Mouse (Mus musculus) hindbrain, embryonic 10.5 days (tissue): ENCODE results near the gene Pigf. TPM values are rescaled to one million over a fixed set of nuclear protein-coding genes. Genes with fewer than 3 reads are reported as not detected.

Experiments
- DNase-seq: peaks from one replicate; pipeline ENCODE4 v3.0.0-alpha.2; 2017; ENCODE audit warnings: low spot score
- H3K27ac ChIP-seq: fragments of 300-500 bp; sonication (generic); 2 replicates; pipeline ENCODE4 v1.5.1; 2016; ENCODE audit warnings: mild to moderate bottlenecking, moderate library complexity
- H3K27me3 ChIP-seq: fragments of 300-500 bp; sonication (generic); 2 replicates; pipeline ENCODE4 v1.6.1; 2016; ENCODE audit warnings: mild to moderate bottlenecking; ENCODE audit not compliant: poor library complexity, insufficient read depth, severe bottlenecking
- H3K36me3 ChIP-seq: fragments of 300-500 bp; sonication (generic); 2 replicates; pipeline ENCODE4 v1.6.1; 2016; ENCODE audit warnings: mild to moderate bottlenecking, moderate library complexity
- H3K4me1 ChIP-seq: fragments of 300-500 bp; sonication (generic); replicated peaks from 2 replicates; pipeline ENCODE4 v1.6.1; 2016; ENCODE audit warnings: mild to moderate bottlenecking
- H3K4me3 ChIP-seq: fragments of 300-500 bp; sonication (generic); 2 replicates; pipeline ENCODE4 v1.5.1; 2016; ENCODE audit warnings: mild to moderate bottlenecking, moderate library complexity
- H3K9me3 ChIP-seq: fragments of 300-500 bp; sonication (generic); 2 replicates; pipeline ENCODE4 v1.6.1; 2016; ENCODE audit warnings: mild to moderate bottlenecking, moderate library complexity
- WGBS: fragments of 180-500 bp; shearing (Covaris S2); methylation state at CpG from one replicate; pipeline ENCODE4 v1.1.7; 2016; 5-methylcytosine and 5-hydroxymethylcytosine counted together
- polyA plus RNA-seq: library from polyadenylated mRNA; unstranded; fragments of >200 nt; fragmentation: Nextera tagmentation; extraction: Ambion mirVana; gene quantifications from 2 replicates; pipeline ENCODE4 v1.2.1, GENCODE M21; 2016

Pigf gene
- polyA plus RNA-seq, 1 experiment from 2014 or later, result 43.4 TPM

DNA sequence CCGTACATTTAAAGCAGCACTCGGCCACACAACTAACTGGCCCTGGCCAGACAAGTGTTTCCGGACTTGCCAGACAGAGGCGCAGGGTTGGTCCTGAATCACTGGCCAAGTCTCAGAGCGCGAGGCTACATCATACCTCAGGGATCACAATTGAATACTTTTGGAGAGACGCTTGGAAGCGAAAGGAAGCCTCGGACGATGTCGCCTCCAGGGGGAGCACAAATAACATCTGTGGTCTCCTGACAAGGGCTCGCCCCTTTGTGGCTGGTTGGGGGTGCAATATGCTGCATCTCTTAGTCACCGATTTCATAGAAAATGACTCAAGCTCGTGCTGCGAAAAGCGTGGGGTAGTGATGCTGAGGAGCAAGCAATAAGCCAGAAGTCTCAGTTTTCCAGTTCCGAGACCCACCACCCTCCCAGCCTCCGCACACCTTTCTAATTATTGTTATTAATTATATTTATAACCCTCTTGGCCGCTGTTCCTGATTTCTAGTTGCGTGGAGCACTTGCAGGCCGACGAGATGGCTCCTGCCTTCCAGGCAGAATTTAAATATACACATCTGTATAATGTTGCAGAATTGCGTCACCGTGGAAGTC, 62.8 kb downstream of the Pigf start:
- DNase-seq, result peak; percentile 86
- under 1% methylated on average over 24 of the region's 24 CpGs for WGBS
- Histone ChIP-seq H3K4me1 (peaks cover 49% of the 10 kb centered on the region), H3K27ac (peak overlapping the region; percentile 96), H3K9me3 (no peaks in the 10 kb centered on the region), H3K27me3 (peaks cover 6% of the 10 kb centered on the region; the same call in 1 of the 2 replicates), H3K36me3 (peaks cover 7% of the 10 kb centered on the region; the same call in 1 of the 2 replicates), H3K4me3 (peak overlapping the region; percentile 90)

DNA sequence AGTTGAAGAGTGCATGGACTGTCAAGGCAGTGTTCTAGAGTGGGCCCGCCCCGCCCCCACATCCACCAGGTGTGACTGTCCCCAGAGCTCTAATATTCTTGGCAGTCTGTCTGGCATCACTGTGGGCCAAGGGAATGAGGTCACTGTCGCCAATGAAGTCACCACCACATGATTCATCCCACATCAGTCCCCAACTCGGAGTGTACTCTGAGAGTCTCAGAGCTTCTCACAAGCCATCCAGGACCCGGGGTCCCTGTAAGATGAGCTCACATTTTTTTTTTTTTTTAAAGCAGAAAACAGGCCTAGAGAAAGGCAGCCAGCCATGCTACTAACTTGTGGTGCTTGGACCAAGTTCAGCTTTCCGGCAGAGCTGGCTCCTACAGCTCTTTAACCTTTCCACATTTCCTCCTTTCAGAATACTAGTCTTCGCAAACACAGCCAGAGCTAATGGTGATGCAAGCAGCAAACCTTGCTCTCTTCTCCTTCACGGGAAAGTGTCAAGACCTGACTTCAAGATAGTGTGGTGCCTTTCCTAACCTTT, 63.8 kb downstream of the Pigf start:
- DNase-seq, result no peak
- H3K9me3 ChIP-seq, result no peaks in the 10 kb centered on the region
- WGBS, result 71% methylated on average over 8 of the region's 8 CpGs
- H3K36me3 ChIP-seq, result no peaks in the 10 kb centered on the region
- H3K4me1 ChIP-seq, result peaks cover 49% of the 10 kb centered on the region
- H3K27me3 ChIP-seq, result peaks cover 6% of the 10 kb centered on the region; the same call in 1 of the 2 replicates
- H3K4me3 ChIP-seq, result peak overlapping the region; percentile 90; the same call in 1 of the 2 replicates
- H3K27ac ChIP-seq, result no peak overlapping the region

DNA sequence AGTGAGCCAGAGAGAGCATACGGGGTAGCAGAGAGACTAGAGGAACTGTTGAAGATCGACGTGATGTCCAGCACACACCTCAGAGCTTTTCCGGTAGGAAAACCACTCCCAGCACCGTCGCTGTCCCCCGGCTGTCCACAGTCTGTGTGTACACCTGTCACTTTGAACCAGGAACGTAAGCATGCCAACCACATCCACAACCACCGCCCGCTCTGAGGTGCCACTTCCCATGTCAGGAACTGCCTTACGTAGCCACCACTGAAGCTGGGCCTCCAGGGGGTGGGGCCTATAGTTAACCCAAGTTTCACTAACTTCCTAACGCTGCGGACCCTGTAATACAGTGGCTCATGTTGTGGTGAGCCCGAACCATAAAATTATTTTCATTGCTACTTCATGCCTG, 67.2 kb downstream of the Pigf start:
- DNase-seq, result no peak
- H3K4me3 ChIP-seq, result no peak overlapping the region
- WGBS, result 89% methylated on average over 14 of the region's 14 CpGs
- H3K27me3 ChIP-seq, result peaks cover 6% of the 10 kb centered on the region; the same call in 1 of the 2 replicates
- peaks cover 23% of the 10 kb centered on the region for H3K4me1 ChIP-seq
- no peaks in the 10 kb centered on the region for H3K36me3 ChIP-seq
- no peak overlapping the region for H3K27ac ChIP-seq
- no peaks in the 10 kb centered on the region for H3K9me3 ChIP-seq

DNA sequence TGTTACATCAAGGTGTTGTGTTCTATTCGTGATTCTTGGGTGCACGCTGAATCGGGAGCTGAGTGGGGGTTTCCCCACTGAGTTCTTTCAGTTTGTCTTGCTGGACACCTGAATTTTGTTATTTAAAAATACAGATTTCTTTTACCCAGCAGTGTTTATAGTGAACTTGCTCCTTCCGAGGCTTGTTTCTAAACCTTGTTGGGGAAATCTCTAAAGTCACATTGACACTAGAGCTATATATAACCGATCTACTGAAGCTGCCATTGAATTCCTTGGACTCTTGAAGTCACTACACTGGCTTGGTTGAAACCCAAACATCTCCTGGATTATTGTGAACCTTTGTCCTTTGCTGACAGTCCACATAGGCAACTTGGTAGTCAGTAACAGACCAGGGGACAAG, 68.0 kb downstream of the Pigf start:
- H3K36me3 ChIP-seq, result no peaks in the 10 kb centered on the region
- peaks cover 20% of the 10 kb centered on the region for H3K4me1 ChIP-seq
- no peak overlapping the region for H3K4me3 ChIP-seq
- no peak for DNase-seq
- H3K27me3 ChIP-seq, result peaks cover 6% of the 10 kb centered on the region; the same call in 1 of the 2 replicates
- H3K27ac ChIP-seq, result no peak overlapping the region
- 93% methylated on average over 5 of the region's 5 CpGs for WGBS
- no peaks in the 10 kb centered on the region for H3K9me3 ChIP-seq

DNA sequence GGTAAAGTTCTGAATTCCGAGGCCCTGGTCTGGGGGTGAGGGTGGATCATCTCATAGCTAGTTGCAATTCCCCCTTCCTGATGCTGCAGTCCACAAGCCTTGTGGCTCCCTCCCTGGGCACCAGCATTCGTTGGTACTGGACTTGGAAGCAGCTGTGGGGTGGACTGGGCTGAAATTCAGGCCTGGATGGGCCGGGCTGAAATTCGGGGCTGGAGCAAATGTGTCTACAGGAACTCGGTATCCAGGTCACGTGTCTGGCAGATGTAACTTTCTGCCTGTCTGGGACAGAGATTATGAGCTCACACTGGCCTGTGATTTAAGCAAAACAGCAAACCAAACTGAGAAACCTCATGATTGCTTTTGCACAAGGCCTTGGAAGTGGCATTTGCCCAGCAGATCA, 76.4 kb downstream of the Pigf start:
- H3K27me3 ChIP-seq, result peaks cover 9% of the 10 kb centered on the region; the same call in 1 of the 2 replicates
- 0 out of 2 replicates have a peak, but pooled peaks cover 2% of the 10 kb centered on the region for H3K4me1 ChIP-seq
- H3K4me3 ChIP-seq, result no peak overlapping the region
- H3K27ac ChIP-seq, result no peak overlapping the region
- no peaks in the 10 kb centered on the region for H3K36me3 ChIP-seq
- 0 out of 2 replicates have a peak, but pooled peaks cover 3% of the 10 kb centered on the region for H3K9me3 ChIP-seq
- 81% methylated on average over 6 of the region's 6 CpGs for WGBS
- DNase-seq, result no peak

DNA sequence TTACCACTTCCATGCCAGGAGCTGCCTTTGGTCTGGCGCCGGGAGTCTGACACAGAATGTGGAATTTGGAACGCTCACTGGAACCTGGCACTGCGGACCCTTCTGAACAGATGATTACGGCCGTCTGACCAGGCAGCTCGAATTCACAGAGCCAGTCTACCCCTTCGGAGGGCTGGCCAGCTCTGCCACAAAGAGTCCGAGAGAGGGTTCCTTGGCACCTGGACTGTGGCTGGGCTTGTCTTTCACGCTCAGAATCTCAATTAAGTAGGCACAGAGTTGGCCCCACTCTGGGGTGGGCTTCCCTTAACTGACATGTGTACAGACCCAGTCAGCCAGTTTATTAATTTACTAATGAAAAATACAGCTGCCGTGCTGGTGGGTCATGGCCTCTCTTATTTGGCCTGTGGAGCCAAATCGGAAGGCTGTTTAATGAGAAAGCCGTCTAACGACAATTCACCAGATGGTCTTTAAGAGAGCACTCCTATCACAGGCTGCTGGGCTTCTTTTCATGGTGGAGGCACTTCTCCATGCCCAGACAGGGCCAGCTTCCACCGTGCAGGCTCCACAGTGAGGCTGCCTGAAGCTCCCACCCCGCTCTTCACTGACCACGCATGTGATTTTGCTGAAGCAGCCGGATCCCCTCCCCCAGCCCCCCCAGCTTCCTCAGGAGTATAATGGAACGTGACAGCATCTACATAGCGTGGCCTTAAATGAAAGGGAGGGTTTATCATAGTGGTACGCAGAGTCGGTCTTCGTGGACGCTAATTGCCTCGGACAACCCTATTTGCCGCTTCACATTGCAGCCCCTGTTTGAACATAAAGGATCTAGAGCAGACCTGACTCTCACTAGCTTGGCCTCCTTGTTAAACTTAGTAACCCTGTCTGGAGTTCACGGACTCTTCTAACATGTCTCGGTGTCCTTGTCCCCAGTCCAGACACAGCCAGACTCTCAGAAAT, 77.1 kb downstream of the Pigf start, which contains the start of gene Atp6v1e2:
Gene Atp6v1e2 (minus strand): TSS at position 58 of the 957 bp plus-strand sequence.
- no peaks in the 10 kb centered on the region for H3K36me3 ChIP-seq
- no peak within 1 kb of the TSS for H3K4me3 ChIP-seq
- H3K27me3 ChIP-seq, result peaks cover 9% of the 10 kb centered on the region; the same call in 1 of the 2 replicates
- 0 out of 2 replicates have a peak, but pooled peaks cover 2% of the 10 kb centered on the region for H3K4me1 ChIP-seq
- no peak for DNase-seq
- H3K27ac ChIP-seq, result no peak within 1 kb of the TSS; the same call in 1 of the 2 replicates
- 86% methylated on average over 28 of the region's 28 CpGs for WGBS
- H3K9me3 ChIP-seq, result 0 out of 2 replicates have a peak, but pooled peaks cover 3% of the 10 kb centered on the region

Other genes with a start within 250 kb of the Pigf start
- gene Tmem247, start 108.1 kb downstream of the Pigf start, polyA plus RNA-seq, result not detected in 2 replicates
- gene Atp6v1e2, start 77.5 kb downstream of the Pigf start, polyA plus RNA-seq, result not detected in 2 replicates
- gene Rhoq, start 62.3 kb downstream of the Pigf start, polyA plus RNA-seq, result 8.4 and 9.7 TPM in 2 replicates
- gene Cript, start 144 bp upstream of the Pigf start, polyA plus RNA-seq, result 160 and 195 TPM in 2 replicates
- 7.5 and 8.8 TPM in 2 replicates for gene Socs5, start 82.3 kb upstream of the Pigf start, polyA plus RNA-seq
- gene Mcfd2, start 240.5 kb upstream of the Pigf start, polyA plus RNA-seq, result 70.1 and 73.3 TPM in 2 replicates